Mouse (Mus musculus) liver (tissue): ENCODE data around the gene 9430038I01Rik.

Experiments
- DNase-seq: peaks from one replicate; pipeline ENCODE4 v3.0.0-alpha.2; 2020; ENCODE audit warnings: mixed read lengths

Gene 9430038I01Rik

GRCm38 (mm10) chr7:137365056-137365455 is 45.5 kb downstream of the 9430038I01Rik start:
- DNase-seq = no peak

DNA sequence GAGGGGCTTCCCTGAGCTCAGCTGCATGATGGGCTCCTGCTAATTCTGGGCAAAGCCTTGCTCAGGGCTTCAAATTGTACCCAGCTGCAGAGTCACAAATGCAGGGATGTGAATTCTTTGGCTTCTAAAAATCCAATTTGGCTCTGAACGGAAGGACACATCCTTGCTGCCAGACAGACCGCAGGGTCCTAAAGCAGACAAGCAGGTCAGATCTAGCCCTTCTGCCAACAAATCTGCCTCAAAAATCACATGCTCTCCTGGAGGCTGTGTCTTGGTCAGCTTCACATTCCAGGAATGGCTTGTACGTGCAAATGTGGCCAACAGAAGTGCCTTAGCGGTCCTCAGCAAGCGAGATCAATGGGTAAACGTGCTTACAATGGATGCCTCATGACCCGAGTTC is 46.0 kb downstream of the 9430038I01Rik start:
- DNase-seq = no peak

- DNase-seq = no peak
These were observed 63.7 kb downstream of the 9430038I01Rik start for GRCm38 (mm10) chr7:137346860-137347259.

DNA sequence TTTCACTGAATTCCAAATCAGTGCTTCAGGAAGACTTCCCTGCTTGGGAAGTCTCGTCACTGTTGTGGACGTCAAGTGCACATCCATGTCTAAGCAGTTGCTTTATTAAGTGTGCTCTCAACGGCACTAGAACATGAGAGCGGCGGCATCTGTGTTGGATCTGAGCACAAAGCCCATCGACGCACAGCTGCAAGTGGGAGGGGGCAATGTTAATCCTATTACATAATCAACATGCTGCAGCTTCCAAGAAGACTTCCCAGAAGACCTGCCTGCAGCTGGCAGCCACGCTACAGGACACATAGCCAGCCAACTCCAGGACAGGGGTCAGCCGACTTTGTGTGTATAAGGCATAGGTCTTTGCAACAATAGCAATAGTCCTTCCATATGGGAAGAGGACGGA is 64.5 kb downstream of the 9430038I01Rik start:
- DNase-seq = no peak

GRCm38 (mm10) chr7:137333951-137334350 is 76.6 kb downstream of the 9430038I01Rik start:
- no peak for DNase-seq
